Mouse (Mus musculus) layer of hippocampus, postnatal 25 days (tissue): ENCODE results near the gene Ptprs. TPM values are rescaled to one million over a fixed set of nuclear protein-coding genes. Genes with fewer than 3 reads are reported as not detected.
"Not testable (repeated sequence)": the region's sequence is repeated elsewhere in the genome, so short reads cannot be mapped to it uniquely, and the experiment has no call there.

Experiments used
- DNase-seq, 2 experiments: peaks; one replicate each; pipeline ENCODE4 v3.0.0; 2022; ENCODE audit warnings: mixed read lengths in 2 of 2, low spot score in 1 of 2; ENCODE audit errors: extremely low spot score in 1 of 2
- total RNA-seq, 2 experiments: library from RNA; stranded (reverse); gene quantifications; 2 replicates each; pipeline ENCODE4 v1.2.3; 2021

Ptprs gene
- 100 to 1,000 TPM; 658 to 741 TPM for total RNA-seq

GRCm38 (mm10) chr17:56476402-56476752 lies at the start of gene Ptprs:
TSS of gene Ptprs (minus strand) at chr17:56476483.
- peak; percentile 96 to 98 for DNase-seq

GRCm38 (mm10) chr17:56524943-56525342 lies 48.7 kb upstream of the Ptprs start:
- DNase-seq = no peak

GRCm38 (mm10) chr17:56522744-56523143 lies 46.5 kb upstream of the Ptprs start:
- peak; percentile 3 to 5 for DNase-seq

- peak; percentile 4 to 8 for DNase-seq
Observed at GRCm38 (mm10) chr17:56515690-56516410, 39.6 kb upstream of the Ptprs start.

DNA sequence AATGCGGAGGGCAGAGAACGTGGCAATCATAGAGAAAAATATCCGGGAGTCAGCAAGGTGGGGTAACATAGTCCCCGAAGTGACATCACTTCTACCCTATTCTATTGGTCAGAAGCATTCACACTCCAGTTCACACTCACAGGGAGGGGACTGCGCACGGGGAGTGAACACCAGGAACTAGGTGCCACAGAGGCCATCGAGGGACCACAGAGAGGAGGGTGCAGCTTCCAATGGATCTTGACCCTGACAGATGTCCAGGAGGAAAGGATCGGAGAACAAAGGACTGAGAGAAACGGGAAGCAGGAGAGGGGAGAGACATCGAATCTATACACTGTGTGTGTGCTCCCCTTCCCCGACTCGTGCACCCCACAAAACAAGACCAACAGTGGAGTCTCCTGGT lies 38.6 kb upstream of the Ptprs start:
- peak in 1 of 2 experiments; percentile 2 for DNase-seq

- DNase-seq = peak in 1 of 2 experiments; percentile 4
Observed at GRCm38 (mm10) chr17:56514330-56514729, 38.0 kb upstream of the Ptprs start.

DNA sequence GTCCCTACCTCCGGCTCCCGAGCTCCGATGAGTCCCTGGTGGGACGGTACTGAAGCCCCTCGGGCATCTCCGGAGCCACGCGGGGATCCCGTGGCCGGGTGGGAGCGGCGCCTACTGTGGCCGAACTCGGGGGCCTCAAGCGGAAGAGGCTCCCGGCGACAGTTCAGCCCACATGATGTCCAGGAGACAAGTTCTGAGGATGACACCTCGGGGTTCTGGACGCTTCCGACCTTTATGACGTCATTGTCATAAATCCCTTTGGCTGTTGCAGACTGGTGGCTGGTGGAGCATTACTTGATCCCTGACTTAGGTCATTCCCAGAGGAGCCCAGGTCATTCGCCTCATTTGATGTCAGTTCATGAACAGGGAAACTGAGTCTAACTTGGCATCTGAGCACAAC lies 36.0 kb upstream of the Ptprs start, which contains the start of gene Znrf4:
Znrf4 (minus strand) TSS at position 122 of the 400 bp plus-strand sequence.
- DNase-seq = peak in 1 of 2 experiments; percentile 2

DNA sequence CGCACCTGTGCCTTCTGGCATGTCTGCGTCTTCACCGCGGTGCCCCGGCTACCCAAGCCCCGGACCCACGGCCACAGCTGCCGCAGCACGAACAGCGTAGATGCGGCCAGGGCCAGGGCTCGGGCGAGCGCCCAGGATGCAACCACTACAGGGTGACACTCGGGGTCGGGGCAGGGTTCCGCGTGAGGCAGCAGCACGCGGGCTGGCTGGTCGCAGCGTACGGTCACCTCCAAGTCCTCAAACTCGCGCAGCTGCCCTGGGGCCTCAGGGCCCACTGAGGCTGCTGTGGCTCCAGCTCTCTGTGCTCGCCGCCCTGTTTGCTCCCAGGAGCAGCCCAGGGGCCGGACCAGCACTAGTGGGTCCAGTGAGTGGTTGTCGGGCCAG lies 35.4 kb upstream of the Ptprs start:
- DNase-seq = peak in 1 of 2 experiments; percentile 3

GRCm38 (mm10) chr17:56510970-56511706 lies 34.9 kb upstream of the Ptprs start:
- peak; percentile 8 to 15 for DNase-seq

GRCm38 (mm10) chr17:56510473-56510969 lies 34.2 kb upstream of the Ptprs start:
- peak; percentile 48 to 62 for DNase-seq

DNA sequence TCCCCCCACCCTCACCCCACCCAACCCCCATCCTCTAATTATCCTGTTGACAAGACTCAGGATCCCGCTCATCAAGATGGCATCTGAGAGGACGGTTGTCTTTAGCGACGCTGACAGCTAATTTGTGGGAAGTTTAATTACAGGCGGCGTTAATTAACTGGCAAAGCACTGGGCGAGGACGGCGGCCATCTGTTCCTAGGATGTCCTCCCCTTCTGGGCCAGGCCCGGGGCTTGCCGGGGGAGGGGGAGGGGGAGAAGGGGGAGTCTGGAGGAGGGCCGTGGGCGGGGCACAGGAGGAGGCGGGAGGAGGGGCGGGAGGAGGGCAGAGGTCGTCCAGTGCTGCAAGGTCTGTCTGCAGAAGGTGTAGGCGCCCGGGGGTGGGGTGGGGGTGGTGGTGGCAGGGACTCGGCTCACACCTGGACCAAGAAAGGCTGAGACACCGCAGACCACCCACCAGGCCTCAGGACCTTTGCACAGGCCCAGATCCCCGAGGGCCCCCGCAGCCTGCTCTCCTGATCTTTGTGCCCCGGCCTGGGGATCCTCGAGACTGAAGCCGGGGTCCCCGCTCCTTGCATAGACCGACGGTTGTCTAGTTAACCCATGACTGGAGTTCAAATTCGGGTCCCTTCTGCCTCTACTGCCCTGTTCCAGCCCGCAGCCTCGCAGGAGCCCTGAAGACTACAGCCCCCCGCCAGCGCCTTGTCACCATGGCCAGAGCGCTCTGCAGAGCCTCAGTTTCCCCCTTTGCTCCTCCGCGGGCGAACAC lies 33.6 kb upstream of the Ptprs start:
- peak; percentile 22 to 23 for DNase-seq

GRCm38 (mm10) chr17:56509021-56509640 lies 32.8 kb upstream of the Ptprs start:
- DNase-seq = peak; percentile 3 to 6

DNA sequence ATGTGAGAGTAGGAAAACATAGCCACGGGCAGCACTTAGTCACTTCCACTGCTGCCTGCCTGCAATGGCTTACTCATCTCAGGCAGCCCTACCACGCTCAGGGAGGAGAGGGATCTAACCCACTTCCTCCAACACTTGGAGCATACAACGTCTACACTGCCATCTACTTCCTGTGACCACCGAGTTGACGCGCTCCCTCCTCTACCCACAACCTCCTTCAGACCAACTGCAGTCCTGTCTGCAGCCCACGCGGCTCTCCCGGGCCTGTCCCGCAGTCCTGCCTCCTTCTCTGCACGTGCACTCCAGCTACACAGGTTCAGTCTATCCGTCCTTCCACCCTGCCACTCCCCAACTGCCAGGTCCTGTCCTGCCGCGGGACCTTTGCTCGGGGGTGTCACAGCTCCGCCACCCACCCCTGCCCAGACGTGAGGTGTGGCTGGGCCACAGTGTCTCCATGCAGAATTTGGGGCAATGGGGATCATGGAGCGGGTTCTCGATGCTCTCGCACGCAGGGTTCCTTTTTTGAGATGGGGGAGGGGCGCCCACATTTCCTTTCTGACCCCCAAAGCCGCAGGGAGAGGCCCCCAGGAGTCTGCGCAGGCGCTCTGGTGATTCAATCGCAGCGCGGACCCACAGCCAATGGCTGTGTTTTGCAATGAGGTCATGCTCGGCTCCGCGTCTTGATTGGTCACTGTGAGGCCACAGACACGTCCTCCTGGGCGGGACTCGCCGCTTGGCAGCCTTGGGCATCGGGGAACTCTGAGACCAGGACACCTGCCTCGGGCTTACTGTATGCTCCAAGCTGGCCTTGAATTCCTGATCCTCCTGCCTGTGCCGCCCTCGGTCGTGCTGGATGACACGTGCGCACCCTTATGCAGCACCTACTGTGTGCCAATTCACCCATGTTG lies 31.1 kb upstream of the Ptprs start:
- peak; percentile 81 to 86 for DNase-seq

DNA sequence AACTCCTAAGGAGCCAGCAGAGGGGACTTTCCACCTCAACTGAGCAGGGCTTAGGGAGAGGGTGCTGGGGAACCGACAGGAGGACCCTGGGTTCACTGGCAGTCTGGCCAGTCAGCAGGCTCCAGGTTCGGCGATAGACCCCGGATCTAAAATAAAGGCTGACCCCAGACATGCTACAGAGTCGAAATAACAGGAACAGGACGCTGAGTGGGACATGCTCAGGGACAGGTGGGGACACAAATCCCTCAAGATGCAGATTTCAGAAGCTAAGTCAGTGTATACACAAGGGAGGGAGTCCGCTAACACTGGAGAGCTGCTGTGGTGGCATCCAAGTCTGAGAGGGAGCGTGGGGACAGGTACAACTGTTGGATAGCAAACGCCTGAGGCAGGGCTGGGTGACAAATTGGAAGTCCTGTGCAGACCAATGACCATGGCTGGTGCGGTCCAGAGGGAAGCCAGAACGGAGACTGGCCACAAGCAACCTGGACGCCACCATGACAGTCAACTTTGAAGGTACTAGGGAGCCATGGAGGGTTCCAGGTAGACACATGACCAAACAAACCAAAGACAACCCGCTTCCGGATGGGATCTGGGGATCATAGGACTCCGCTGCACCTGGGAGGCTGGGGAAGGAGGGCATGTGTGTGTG lies 30.3 kb upstream of the Ptprs start:
- DNase-seq = peak in 1 of 2 experiments; percentile 5

- no peak for DNase-seq
Observed at GRCm38 (mm10) chr17:56505401-56505800, 29.1 kb upstream of the Ptprs start.

- peak; percentile 59 to 67 for DNase-seq
Observed at GRCm38 (mm10) chr17:56502526-56502925, 26.2 kb upstream of the Ptprs start.

DNA sequence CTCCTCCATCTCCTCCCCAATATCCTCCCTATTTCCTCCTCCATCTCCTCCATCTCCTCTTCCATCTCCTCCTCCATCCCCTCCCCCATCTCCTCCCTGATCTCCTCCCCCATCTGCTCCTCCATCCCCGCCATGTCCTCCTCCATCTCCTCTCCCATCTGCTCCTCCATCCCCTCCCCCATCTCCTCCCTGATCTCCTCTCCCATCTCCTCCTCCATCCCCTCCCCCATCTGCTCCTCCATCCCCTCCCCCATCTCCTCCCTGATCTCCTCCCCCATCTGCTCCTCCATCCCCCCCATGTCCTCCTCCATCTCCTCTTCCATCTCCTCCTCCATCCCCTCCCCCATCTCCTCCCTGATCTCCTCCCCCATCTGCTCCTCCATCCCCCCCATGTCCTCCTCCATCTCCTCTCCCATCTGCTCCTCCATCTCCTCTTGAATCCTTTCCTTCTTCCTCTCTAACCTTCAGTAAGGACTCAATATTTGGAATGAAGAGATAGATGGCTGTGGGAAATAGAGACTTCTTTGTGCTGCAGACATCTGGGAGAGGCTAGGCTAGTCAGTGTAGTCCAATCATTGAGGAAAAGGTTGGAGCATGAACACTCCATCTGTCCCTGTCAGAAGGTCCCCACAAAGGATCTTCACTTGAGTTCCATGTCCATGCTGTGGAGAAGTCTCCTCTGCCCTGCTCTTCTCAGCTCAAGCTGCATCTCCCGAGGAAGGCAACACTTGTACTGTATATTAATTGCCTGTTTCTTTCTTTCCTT lies 25.5 kb upstream of the Ptprs start:
- not testable (repeated sequence) for DNase-seq

DNA sequence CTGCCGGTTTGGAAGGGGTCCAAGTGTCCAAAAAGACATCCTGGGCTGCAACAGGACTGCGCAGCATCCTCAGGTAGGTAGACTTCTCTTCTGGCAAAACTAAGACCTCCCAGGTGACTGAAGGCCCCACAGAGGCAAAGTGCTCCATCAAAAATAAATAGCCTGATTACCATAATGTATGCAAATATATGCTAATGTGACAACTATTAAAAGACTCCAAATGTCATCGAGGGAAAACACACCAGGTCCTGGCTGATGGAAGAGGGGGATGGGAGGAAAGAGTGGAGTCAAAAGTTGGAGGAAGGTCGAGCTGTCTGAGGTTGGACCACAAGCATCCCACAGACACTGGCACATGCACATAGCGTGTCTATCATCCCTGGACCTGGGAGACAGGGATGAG lies 22.9 kb upstream of the Ptprs start:
- DNase-seq = no peak
